Mouse (Mus musculus): ENCODE data around the gene Rap1a.

DNA sequence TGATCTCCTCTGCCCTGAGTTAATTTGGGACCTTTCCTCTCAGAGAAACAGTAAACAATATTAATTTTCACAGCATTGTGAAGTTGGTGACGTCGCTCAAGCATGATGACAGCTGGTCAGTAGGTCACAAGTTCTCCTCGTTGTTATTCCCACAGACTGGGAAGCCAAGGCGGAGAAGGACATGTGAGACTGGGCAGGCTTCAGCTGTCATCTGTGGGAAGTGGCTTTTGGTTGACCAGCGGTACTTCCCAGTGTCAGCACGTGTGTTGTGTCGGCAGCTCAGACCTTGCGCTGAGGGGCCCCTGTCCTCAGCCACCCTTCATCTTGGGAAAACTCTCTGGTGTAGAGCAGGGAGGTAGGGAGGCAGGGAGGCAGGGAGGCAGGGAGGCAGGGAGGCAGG is 15.0 kb upstream of the Rap1a start:
- TF ChIP-seq CTCF (IDR thresholded peaks at IDR 0.05; ENCODE audit: low read depth, low read length) (no peak), TAL1 (conservative IDR thresholded peaks at IDR 0.05; ENCODE audit: low read depth, low read length) (no peak), GATA1 (IDR thresholded peaks at IDR 0.05; ENCODE audit: borderline replicate concordance, low read length) (no peak)
